Mouse (Mus musculus) ES-E14 (cell line): ENCODE results near the gene Gna12. TPM values are rescaled to one million over a fixed set of nuclear protein-coding genes. Genes with fewer than 3 reads are reported as not detected.

ENCODE experiments used
- DNase-seq: peaks from one replicate; pipeline ENCODE4 v3.0.0-alpha.2; 2013; ENCODE audit warnings: low read depth, low spot score
- H3K27ac ChIP-seq: 2 replicates; pipeline ENCODE4 v1.5.1; 2012; ENCODE audit warnings: low read depth, mild to moderate bottlenecking, low read length, moderate library complexity, mixed read lengths; ENCODE audit not compliant: poor library complexity, insufficient read depth, severe bottlenecking
- H3K36me3 ChIP-seq: 2 replicates; pipeline ENCODE4 v1.6.1; 2012; ENCODE audit warnings: mild to moderate bottlenecking, low read length, moderate library complexity, mixed read lengths; ENCODE audit not compliant: control insufficient read depth, poor library complexity, insufficient read depth, severe bottlenecking
- H3K4me1 ChIP-seq, 2 experiments: fragments of 150-350 bp in 1 of 2; sonication (generic) in 1 of 2; 2 replicates each; pipeline ENCODE4 v1.6.1; 2012; ENCODE audit warnings: low read length in 2 of 2, mild to moderate bottlenecking in 1 of 2, mixed read lengths in 1 of 2; ENCODE audit not compliant: control insufficient read depth in 2 of 2, insufficient read depth in 2 of 2, poor library complexity in 1 of 2
- H3K4me3 ChIP-seq, 2 experiments: fragments of 150-350 bp in 1 of 2; sonication (generic) in 1 of 2; 2 replicates each; pipeline ENCODE4 v1.5.1; 2012; ENCODE audit warnings: low read length in 2 of 2, low read depth in 1 of 2, mild to moderate bottlenecking in 1 of 2, mixed read lengths in 1 of 2; ENCODE audit not compliant: insufficient read depth in 1 of 2, poor library complexity in 1 of 2, severe bottlenecking in 1 of 2
- H3K9ac ChIP-seq: 2 replicates; pipeline ENCODE4 v1.6.1; 2012; ENCODE audit warnings: low read depth, mild to moderate bottlenecking, low read length, mixed read lengths; ENCODE audit not compliant: poor library complexity, insufficient read depth, severe bottlenecking
- H3K9me3 ChIP-seq: fragments of 150-350 bp; sonication (generic); 2 replicates; pipeline ENCODE4 v1.6.1; 2012; ENCODE audit warnings: low read depth, mild to moderate bottlenecking, low read length; ENCODE audit not compliant: control insufficient read depth, insufficient read depth
- CHD2 ChIP-seq: IDR thresholded peaks from 2 replicates; pipeline ENCODE4 v1.6.1; 2014; ENCODE audit warnings: mild to moderate bottlenecking, low read depth, low read length, inconsistent platforms
- HCFC1 ChIP-seq: IDR thresholded peaks from 2 replicates; pipeline ENCODE4 v1.6.1; 2012; ENCODE audit warnings: low read length, inconsistent platforms, borderline replicate concordance; ENCODE audit not compliant: insufficient read depth
- MAFK ChIP-seq: IDR thresholded peaks from 2 replicates; pipeline ENCODE4 v1.6.1; 2014; ENCODE audit warnings: mild to moderate bottlenecking, low read depth, low read length, inconsistent platforms; ENCODE audit not compliant: insufficient read depth
- ZC3H11A ChIP-seq: IDR thresholded peaks from 2 replicates; pipeline ENCODE4 v1.6.1; 2012; ENCODE audit warnings: low read depth, mild to moderate bottlenecking, inconsistent platforms, low read length, borderline replicate concordance
- ZNF384 ChIP-seq: IDR thresholded peaks from 2 replicates; pipeline ENCODE4 v1.6.1; 2012; ENCODE audit warnings: low read depth, low read length, inconsistent platforms
- in situ Hi-C, 2 experiments: fragments of 600-800 bp; cut with MboI; formaldehyde crosslinking; loops; one replicate each; pipeline ENCODE4 v1.15.1; 2025; ENCODE audit warnings: low sequenced_read_pairs in 2 of 2, inconsistent platforms in 1 of 2; ENCODE audit not compliant: unreplicated experiment in 2 of 2
- total RNA-seq: library from RNA; depleted of rRNA; stranded (reverse); fragments of 300-350 nt; gene quantifications from 2 replicates; pipeline ENCODE4 v1.2.3, GENCODE M21; 2012

Gna12 gene
- total RNA-seq, 1 experiment = 50.4 TPM

GRCm38 (mm10) chr5:140768333-140768732, 61.9 kb downstream of the Gna12 start:
- in situ Hi-C loops = no loop called here
- DNase-seq = no peak
- Histone ChIP-seq H3K9me3 (no peaks in the 10 kb centered on the region), H3K9ac (no peak overlapping the region), H3K4me1 (no peaks in the 10 kb centered on the region), H3K4me3 (no peak overlapping the region), H3K36me3 (peaks cover 4% of the 10 kb centered on the region; the same call in 1 of the 2 replicates), H3K27ac (no peak overlapping the region)
- TF ChIP-seq CHD2 = no peak
- no peak for TF ChIP-seq ZNF384
- TF ChIP-seq ZC3H11A = no peak
- no peak for TF ChIP-seq MAFK
- TF ChIP-seq HCFC1 = no peak

DNA sequence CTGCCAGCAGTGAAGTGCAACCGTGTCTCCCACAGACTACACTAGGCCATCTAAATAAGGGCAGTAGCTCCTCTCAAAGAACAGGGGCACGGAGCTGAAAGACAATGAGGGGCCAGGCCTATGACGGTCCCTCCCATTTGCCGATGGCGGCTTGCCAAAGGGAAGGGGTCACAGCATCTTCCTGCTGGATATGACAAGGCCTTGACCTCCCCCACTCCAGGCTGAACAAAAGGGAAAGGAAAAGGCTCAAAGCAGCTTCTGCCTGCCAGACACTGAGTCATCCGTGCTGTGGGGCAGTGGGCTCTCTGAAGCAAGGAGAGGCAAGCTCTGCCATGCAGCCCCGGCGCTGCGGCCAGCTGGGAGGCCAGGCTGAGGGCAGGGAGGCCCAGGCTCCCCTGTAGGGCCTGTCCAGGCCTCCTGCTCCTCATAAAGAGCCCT, 62.5 kb downstream of the Gna12 start:
- peaks cover 6% of the 10 kb centered on the region; the same call in 1 of the 2 replicates for H3K36me3 ChIP-seq
- no peaks in the 10 kb centered on the region for H3K9me3 ChIP-seq
- no peaks in the 10 kb centered on the region for H3K4me1 ChIP-seq
- TF ChIP-seq MAFK = no peak
- TF ChIP-seq ZC3H11A = no peak
- TF ChIP-seq HCFC1 = no peak
- no peak for TF ChIP-seq ZNF384
- TF ChIP-seq CHD2 = no peak
- in situ Hi-C loops = no loop called here
- peak overlapping the region; percentile 13; the same call in 1 of the 2 replicates for H3K9ac ChIP-seq
- DNase-seq = no peak
- H3K27ac ChIP-seq = no peak overlapping the region
- no peak overlapping the region for H3K4me3 ChIP-seq

DNA sequence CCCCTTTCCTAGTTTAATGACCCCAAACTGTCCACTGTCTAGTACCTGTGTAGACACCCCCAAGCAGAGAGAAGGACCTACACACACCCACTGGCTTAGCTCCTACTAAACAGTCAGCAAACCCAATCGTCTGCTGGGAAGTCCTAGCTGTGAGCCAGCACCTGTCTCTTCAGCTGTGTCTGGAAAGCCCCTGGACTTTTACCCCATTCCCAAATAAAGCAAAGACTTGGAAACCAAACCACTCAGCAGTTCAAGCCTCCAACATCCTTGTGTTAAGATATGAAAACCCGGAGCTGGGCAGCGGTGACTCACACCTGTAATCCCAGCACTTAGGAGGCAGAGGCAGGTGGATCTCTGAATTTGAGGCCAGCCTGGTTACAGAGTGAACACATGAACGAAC, 63.7 kb downstream of the Gna12 start:
- H3K4me1 ChIP-seq = peaks cover 0 to 2% of the 10 kb centered on the region in 2 experiments; a peak in 1 of 4 replicates
- no peak overlapping the region for H3K4me3 ChIP-seq
- no peaks in the 10 kb centered on the region for H3K9me3 ChIP-seq
- no peak for DNase-seq
- in situ Hi-C loops = no loop called here
- no peak for TF ChIP-seq ZC3H11A
- no peak for TF ChIP-seq ZNF384
- TF ChIP-seq HCFC1 = no peak
- H3K27ac ChIP-seq = no peak overlapping the region
- no peak overlapping the region for H3K9ac ChIP-seq
- peaks cover 6% of the 10 kb centered on the region; the same call in 1 of the 2 replicates for H3K36me3 ChIP-seq

DNA sequence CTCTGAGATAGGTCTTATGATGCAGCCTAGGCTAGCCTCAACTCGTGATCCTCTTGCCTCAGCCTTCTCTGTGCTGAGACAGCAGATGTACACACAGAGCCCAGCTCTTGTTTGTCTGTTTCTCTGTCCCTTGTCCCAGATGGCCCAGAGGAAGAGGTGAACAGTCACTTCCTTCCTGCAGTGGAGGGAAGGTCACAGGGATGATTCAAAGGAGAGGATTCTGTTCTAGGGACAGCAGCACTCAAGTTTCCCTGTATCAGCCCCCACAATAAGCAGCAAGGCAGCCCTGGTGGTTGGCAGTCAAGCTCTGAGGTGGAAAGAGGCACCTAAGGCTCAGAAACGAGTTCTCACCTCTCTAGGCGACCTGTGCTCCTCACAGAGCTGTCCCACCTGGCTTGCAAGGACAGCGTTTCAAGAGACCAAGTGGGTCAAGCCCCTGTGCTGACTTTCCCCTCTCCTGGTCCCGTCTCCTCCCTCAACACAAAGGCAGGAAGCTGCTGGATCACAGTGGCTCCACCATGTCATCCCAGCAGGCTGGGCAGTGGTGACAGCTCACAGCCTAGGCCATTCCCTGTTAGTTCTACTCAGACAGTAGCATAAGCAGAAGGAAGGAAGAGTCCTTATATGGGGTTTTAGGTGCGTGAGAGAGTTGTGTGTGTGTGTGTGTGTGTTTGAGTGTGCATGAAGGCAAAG, 65.2 kb downstream of the Gna12 start:
- Histone ChIP-seq H3K9me3 (no peaks in the 10 kb centered on the region), H3K4me3 (no peak overlapping the region), H3K9ac (no peak overlapping the region), H3K4me1 (peaks cover 0 to 3% of the 10 kb centered on the region in 2 experiments; a peak in 1 of 4 replicates), H3K36me3 (peaks cover 14% of the 10 kb centered on the region), H3K27ac (no peak overlapping the region; the same call in 1 of the 2 replicates)
- no peak for DNase-seq
- in situ Hi-C loops = no loop called here
- no peak for TF ChIP-seq CHD2
- TF ChIP-seq ZC3H11A = no peak
- TF ChIP-seq HCFC1 = no peak
- no peak for TF ChIP-seq ZNF384
